Mouse (Mus musculus) heart, embryonic 11.5 days (tissue): ENCODE data around the gene Tmem131l. TPM values are rescaled to one million over a fixed set of nuclear protein-coding genes. Genes with fewer than 3 reads are reported as not detected.

ENCODE experiments used
- ATAC-seq: fragments of 200-750 bp; cut with Nextera tagmentation; replicated peaks from 2 replicates; pipeline ENCODE4 v1.8.0; 2017; ENCODE audit warnings: moderate library complexity; ENCODE audit not compliant: insufficient number of reproducible peaks, low FRiP score, low TSS enrichment
- H3K27ac ChIP-seq: fragments of 300-500 bp; sonication (generic); 2 replicates; pipeline ENCODE4 v1.5.1; 2014; ENCODE audit warnings: mild to moderate bottlenecking, low read depth, low read length
- H3K27me3 ChIP-seq: fragments of 300-500 bp; sonication (generic); 2 replicates; pipeline ENCODE4 v1.6.1; 2014; ENCODE audit warnings: mild to moderate bottlenecking, low read length, mixed read lengths; ENCODE audit not compliant: control insufficient read depth, insufficient read depth
- H3K36me3 ChIP-seq: fragments of 300-500 bp; sonication (generic); 2 replicates; pipeline ENCODE4 v1.6.1; 2014; ENCODE audit warnings: mild to moderate bottlenecking, low read length, moderate library complexity, mixed read lengths; ENCODE audit not compliant: control insufficient read depth, insufficient read depth
- H3K4me1 ChIP-seq: fragments of 300-500 bp; sonication (generic); 2 replicates; pipeline ENCODE4 v1.6.1; 2014; ENCODE audit warnings: low read length; ENCODE audit not compliant: control insufficient read depth, insufficient read depth
- H3K4me2 ChIP-seq: fragments of 300-500 bp; sonication (generic); 2 replicates; pipeline ENCODE4 v1.6.1; 2014; ENCODE audit warnings: mild to moderate bottlenecking, moderate library complexity
- H3K4me3 ChIP-seq: fragments of 300-500 bp; sonication (generic); 2 replicates; pipeline ENCODE4 v1.5.1; 2014; ENCODE audit warnings: low read depth, low read length
- H3K9ac ChIP-seq: fragments of 300-500 bp; sonication (generic); 2 replicates; pipeline ENCODE4 v1.6.1; 2014; ENCODE audit warnings: mild to moderate bottlenecking, low read depth, low read length, moderate library complexity
- H3K9me3 ChIP-seq: fragments of 300-500 bp; sonication (generic); replicated peaks from 2 replicates; pipeline ENCODE4 v1.6.1; 2016; ENCODE audit warnings: low read length; ENCODE audit not compliant: control insufficient read depth
- WGBS: fragments of 180-500 bp; shearing (Covaris S2); extraction: QIAGEN DNeasy Blood & Tissue Kit; methylation state at CpG from one replicate; pipeline ENCODE4 v1.1.7; 2014; ENCODE audit not compliant: insufficient replicate concordance; 5-methylcytosine and 5-hydroxymethylcytosine counted together
- polyA plus RNA-seq: library from polyadenylated mRNA; unstranded; fragments of >200 nt; fragmentation: Nextera tagmentation; extraction: Ambion mirVana; gene quantifications from 2 replicates; pipeline ENCODE4 v1.2.1, GENCODE M21; 2014

The Tmem131l gene
- polyA plus RNA-seq, 1 experiment from 2014 or later: 35.0 TPM

- H3K4me3 ChIP-seq: no peak overlapping the region
- no peak for ATAC-seq
- H3K4me2 ChIP-seq: no peak overlapping the region
- H3K4me1 ChIP-seq: peaks cover 23% of the 10 kb centered on the region
- H3K9me3 ChIP-seq: no peaks in the 10 kb centered on the region
- H3K27ac ChIP-seq: no peak overlapping the region
- H3K27me3 ChIP-seq: no peaks in the 10 kb centered on the region
- H3K9ac ChIP-seq: no peak overlapping the region
- H3K36me3 ChIP-seq: no peaks in the 10 kb centered on the region; the same call in 1 of the 2 replicates
- WGBS: 73% methylated on average over 9 of the region's 9 CpGs
Observed at GRCm38 (mm10) chr3:83995254-83995830, 44.6 kb downstream of the Tmem131l start.

GRCm38 (mm10) chr3:83994217-83994839, 45.6 kb downstream of the Tmem131l start:
- H3K4me2 ChIP-seq: no peak overlapping the region
- ATAC-seq: no peak; the same call in 1 of the 2 replicates
- H3K4me3 ChIP-seq: no peak overlapping the region
- H3K9ac ChIP-seq: no peak overlapping the region
- 34% methylated on average over 8 of the region's 8 CpGs for whole genome bisulfite sequencing
- H3K36me3 ChIP-seq: no peaks in the 10 kb centered on the region; the same call in 1 of the 2 replicates
- no peaks in the 10 kb centered on the region for H3K27me3 ChIP-seq
- H3K27ac ChIP-seq: no peak overlapping the region
- peaks cover 30% of the 10 kb centered on the region for H3K4me1 ChIP-seq
- H3K9me3 ChIP-seq: no peaks in the 10 kb centered on the region

GRCm38 (mm10) chr3:83993089-83993516, 46.9 kb downstream of the Tmem131l start:
- H3K27me3 ChIP-seq: no peaks in the 10 kb centered on the region
- H3K36me3 ChIP-seq: no peaks in the 10 kb centered on the region; the same call in 1 of the 2 replicates
- 58% methylated on average over 8 of the region's 8 CpGs for WGBS
- no peak overlapping the region for H3K4me3 ChIP-seq
- no peak; the same call in 1 of the 2 replicates for ATAC-seq
- no peak overlapping the region for H3K4me2 ChIP-seq
- no peaks in the 10 kb centered on the region for H3K9me3 ChIP-seq
- no peak overlapping the region for H3K27ac ChIP-seq
- peaks cover 33% of the 10 kb centered on the region for H3K4me1 ChIP-seq
- H3K9ac ChIP-seq: no peak overlapping the region

- H3K4me3 ChIP-seq: no peak overlapping the region
- no peak overlapping the region for H3K9ac ChIP-seq
- WGBS: 89% methylated on average over 8 of the region's 8 CpGs
- H3K36me3 ChIP-seq: no peaks in the 10 kb centered on the region; the same call in 1 of the 2 replicates
- no peak for ATAC-seq
- H3K9me3 ChIP-seq: no peaks in the 10 kb centered on the region
- no peak overlapping the region for H3K4me2 ChIP-seq
- no peaks in the 10 kb centered on the region for H3K27me3 ChIP-seq
- H3K4me1 ChIP-seq: peaks cover 31% of the 10 kb centered on the region
- H3K27ac ChIP-seq: no peak overlapping the region
Observed at GRCm38 (mm10) chr3:83991691-83992524, 48.1 kb downstream of the Tmem131l start.

GRCm38 (mm10) chr3:83988214-83988613, 51.8 kb downstream of the Tmem131l start:
- 40% methylated on average over 4 of the region's 4 CpGs for WGBS
- H3K27me3 ChIP-seq: no peaks in the 10 kb centered on the region
- H3K9ac ChIP-seq: no peak overlapping the region
- no peak overlapping the region for H3K27ac ChIP-seq
- H3K36me3 ChIP-seq: no peaks in the 10 kb centered on the region
- peaks cover 30% of the 10 kb centered on the region for H3K4me1 ChIP-seq
- no peaks in the 10 kb centered on the region for H3K9me3 ChIP-seq
- no peak overlapping the region for H3K4me3 ChIP-seq
- H3K4me2 ChIP-seq: no peak overlapping the region
- ATAC-seq: no peak

GRCm38 (mm10) chr3:83987533-83988112, 52.4 kb downstream of the Tmem131l start:
- Histone ChIP-seq H3K4me3 (no peak overlapping the region), H3K4me2 (no peak overlapping the region), H3K36me3 (no peaks in the 10 kb centered on the region), H3K27me3 (no peaks in the 10 kb centered on the region), H3K27ac (no peak overlapping the region), H3K9ac (no peak overlapping the region), H3K4me1 (peaks cover 26% of the 10 kb centered on the region), H3K9me3 (no peaks in the 10 kb centered on the region)
- no peak for ATAC-seq
- 84% methylated on average over 8 of the region's 8 CpGs for WGBS

GRCm38 (mm10) chr3:83986740-83987139, 53.2 kb downstream of the Tmem131l start:
- Histone ChIP-seq H3K27ac (no peak overlapping the region), H3K4me2 (no peak overlapping the region), H3K27me3 (no peaks in the 10 kb centered on the region), H3K9me3 (no peaks in the 10 kb centered on the region), H3K4me1 (peaks cover 26% of the 10 kb centered on the region), H3K36me3 (no peaks in the 10 kb centered on the region), H3K4me3 (no peak overlapping the region), H3K9ac (no peak overlapping the region)
- no peak for ATAC-seq
- WGBS: 52% methylated on average over 3 of the region's 3 CpGs

GRCm38 (mm10) chr3:83985426-83985825, 54.5 kb downstream of the Tmem131l start:
- ATAC-seq: no peak
- Histone ChIP-seq H3K9ac (no peak overlapping the region), H3K36me3 (no peaks in the 10 kb centered on the region), H3K4me2 (no peak overlapping the region), H3K27ac (no peak overlapping the region), H3K9me3 (no peaks in the 10 kb centered on the region), H3K4me1 (peaks cover 27% of the 10 kb centered on the region), H3K4me3 (no peak overlapping the region), H3K27me3 (no peaks in the 10 kb centered on the region)
- WGBS: 76% methylated on average over 6 of the region's 6 CpGs
